Mouse (Mus musculus): ENCODE measurements around the gene Gm13287.
"Not testable (repeated sequence)": the region's sequence is repeated elsewhere in the genome, so short reads cannot be mapped to it uniquely, and the experiment has no call there.

- not testable (repeated sequence) for TF ChIP-seq GATA1 (IDR thresholded peaks at IDR 0.05; ENCODE audit: borderline replicate concordance, low read length); FLI1 (IDR thresholded peaks at IDR 0.05; ENCODE audit: low read length)
These were observed 23.5 kb upstream of the Gm13287 start, which contains the start of gene Gm13272 for GRCm38 (mm10) chr4:88779550-88779949.
